In the genomic region with DNA sequence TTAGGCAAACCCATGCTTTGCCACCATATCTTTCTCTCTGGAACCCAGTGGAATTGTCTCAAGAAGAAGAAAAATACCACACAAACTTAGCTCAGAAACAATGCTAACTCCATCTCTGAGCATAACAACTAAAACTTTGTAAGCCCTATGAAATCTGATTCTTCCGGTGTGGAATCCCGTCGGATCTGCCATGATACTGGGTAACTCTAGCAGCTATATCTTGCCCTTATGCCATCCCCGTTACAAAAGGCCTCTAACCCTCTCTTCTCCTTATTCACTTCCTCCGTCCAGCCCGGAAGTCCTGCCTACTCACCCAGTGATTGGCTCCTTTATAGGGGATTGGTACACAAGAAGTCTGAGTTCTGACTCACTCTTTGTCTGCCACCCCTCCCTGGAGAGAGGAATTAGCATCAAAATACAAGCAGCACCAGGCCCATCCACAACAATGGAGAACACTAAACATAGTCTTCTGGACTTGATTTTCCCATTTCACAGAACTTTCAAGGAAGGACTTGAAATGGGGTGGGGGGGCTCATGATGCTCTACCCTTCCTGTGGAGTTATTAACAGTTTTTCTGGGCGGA, we compare ENCODE assay signal across 26 mouse cellular contexts. TPM values are rescaled to one million over a fixed set of nuclear protein-coding genes. Genes with fewer than 3 reads are reported as not detected.
DNase-seq lines count a peak whose midpoint lies in the region; ATAC-seq and TF ChIP-seq lines count a peak whose summit lies in the region.
"Had no signal": no experiment of that assay in that cellular context is flagged by ENCODE, and none has a peak within 500 bp of the region (broad histone marks: within the 10 kb centered on the region; RNA-seq: fewer than 3 reads in every experiment).

No protein-coding gene starts in this region.

- 0 out of 2 replicates have a peak, but pooled peaks have one; percentile 14 for ATAC-seq in hindbrain, embryonic 12.5 days (ENCODE audit: low FRiP score)
- no peak for ATAC-seq in hindbrain, embryonic 14.5 days (ENCODE audit: low FRiP score)
- ATAC-seq: intestine, embryonic 15.5 days; liver, embryonic 12.5 days had no signal

- no peak overlapping the region for H3K4me3 ChIP-seq in hindbrain, embryonic 12.5 days
- H3K4me3 ChIP-seq in hindbrain, embryonic 14.5 days (replicated peaks; ENCODE audit: low read length) = no peak overlapping the region
- H3K4me3 ChIP-seq in E14TG2a.4 (replicated peaks; ENCODE audit: low read length) = peak overlapping the region; percentile 76
- H3K4me3 ChIP-seq: embryonic facial prominence, embryonic 13.5 days; gastrocnemius, adult 2 months; heart, embryonic 13.5 days; intestine, embryonic 15.5 days; kidney, embryonic 15.5 days; layer of hippocampus, adult 2 months; liver, embryonic 12.5 days had no signal

- H3K9me3 ChIP-seq in hindbrain, embryonic 12.5 days (replicated peaks) = no peaks in the 10 kb centered on the region
- no peaks in the 10 kb centered on the region for H3K9me3 ChIP-seq in hindbrain, embryonic 14.5 days (ENCODE audit: control insufficient read depth, low read length)
- H3K9me3 ChIP-seq in E14TG2a.4 (ENCODE audit: low read length) = no peaks in the 10 kb centered on the region
- H3K9me3 ChIP-seq: embryonic facial prominence, embryonic 13.5 days; heart, embryonic 13.5 days; intestine, embryonic 15.5 days; kidney, embryonic 15.5 days; liver, embryonic 12.5 days had no signal

- no peak for TF ChIP-seq CTCF in E14TG2a.4 (conservative IDR thresholded peaks at IDR 0.05; ENCODE audit: low read length)

- 35% methylated on average over 7 of the region's 7 CpGs for WGBS in hindbrain, embryonic 12.5 days
- WGBS in hindbrain, embryonic 14.5 days = 36% methylated on average over 7 of the region's 7 CpGs

- H3K27me3 ChIP-seq in hindbrain, embryonic 12.5 days = no peaks in the 10 kb centered on the region
- no peaks in the 10 kb centered on the region for H3K27me3 ChIP-seq in hindbrain, embryonic 14.5 days (ENCODE audit: control insufficient read depth, insufficient read depth, low read length)
- H3K27me3 ChIP-seq in E14TG2a.4 (ENCODE audit: insufficient read depth, low read length) = no peaks in the 10 kb centered on the region
- H3K27me3 ChIP-seq: embryonic facial prominence, embryonic 13.5 days; intestine, embryonic 15.5 days had no signal

- no peak for DNase-seq in hindbrain, embryonic 14.5 days (ENCODE audit: low spot score)
- DNase-seq in 3T3-L1 (ENCODE audit: low read depth, low spot score) (peak; percentile 57), adipocyte (ENCODE audit: low spot score) (peak; percentile 4)
- no peak for DNase-seq in layer of hippocampus, postnatal 14 days (ENCODE audit: low spot score in 2 of 2)
- no peak for DNase-seq in retina, embryonic 14.5 days (ENCODE audit: low spot score)
- DNase-seq: adrenal gland, adult 8-10 months; cerebellum, adult 11 months; cerebellum, postnatal 25 days; gastrocnemius, adult 2 months; heart, postnatal 36 days; lung, embryonic 14.5 days; right cerebral cortex, adult 18-20 months; thymus, postnatal 36 days had no signal

- H3K27ac ChIP-seq in hindbrain, embryonic 12.5 days = no peak overlapping the region
- no peak overlapping the region for H3K27ac ChIP-seq in hindbrain, embryonic 14.5 days
- H3K27ac ChIP-seq: embryonic facial prominence, embryonic 13.5 days; gastrocnemius, adult 2 months; heart, embryonic 13.5 days; intestine, embryonic 15.5 days; kidney, embryonic 15.5 days; layer of hippocampus, adult 2 months; liver, embryonic 12.5 days; macrophage had no signal

- H3K4me1 ChIP-seq in hindbrain, embryonic 12.5 days = no peaks in the 10 kb centered on the region
- no peaks in the 10 kb centered on the region for H3K4me1 ChIP-seq in hindbrain, embryonic 14.5 days (replicated peaks; ENCODE audit: control insufficient read depth, insufficient read depth, low read length)
- peaks cover 54% of the 10 kb centered on the region for H3K4me1 ChIP-seq in E14TG2a.4 (replicated peaks; ENCODE audit: low read depth, low read length)
- H3K4me1 ChIP-seq: embryonic facial prominence, embryonic 13.5 days; heart, embryonic 13.5 days; intestine, embryonic 15.5 days; kidney, embryonic 15.5 days; liver, embryonic 12.5 days had no signal

- H3K36me3 ChIP-seq in hindbrain, embryonic 12.5 days = no peaks in the 10 kb centered on the region
- H3K36me3 ChIP-seq in hindbrain, embryonic 14.5 days (replicated peaks; ENCODE audit: control insufficient read depth, insufficient read depth) = no peaks in the 10 kb centered on the region
- H3K36me3 ChIP-seq in E14TG2a.4 (ENCODE audit: insufficient read depth, low read length) = no peaks in the 10 kb centered on the region
- H3K36me3 ChIP-seq: embryonic facial prominence, embryonic 13.5 days; heart, embryonic 13.5 days; intestine, embryonic 15.5 days; kidney, embryonic 15.5 days; liver, embryonic 12.5 days had no signal

- H3K4me2 ChIP-seq in hindbrain, embryonic 12.5 days (replicated peaks) = no peak overlapping the region; the same call in 1 of the 2 replicates
- no peak overlapping the region for H3K4me2 ChIP-seq in hindbrain, embryonic 14.5 days (replicated peaks)
- H3K4me2 ChIP-seq: embryonic facial prominence, embryonic 13.5 days; heart, embryonic 13.5 days; intestine, embryonic 15.5 days; kidney, embryonic 15.5 days; liver, embryonic 12.5 days; lung, embryonic 14.5 days had no signal

- no peak overlapping the region for H3K9ac ChIP-seq in hindbrain, embryonic 12.5 days
- no peak overlapping the region for H3K9ac ChIP-seq in hindbrain, embryonic 14.5 days
- H3K9ac ChIP-seq: embryonic facial prominence, embryonic 13.5 days; heart, embryonic 13.5 days; intestine, embryonic 15.5 days; kidney, embryonic 15.5 days; liver, embryonic 12.5 days; lung, embryonic 14.5 days had no signal

RNA-seq across cellular contexts. Expression of gene Ccnc, which starts 4.7 kb away (rescaled TPM):
- polyA plus RNA-seq in hindbrain, embryonic 12.5 days (2016; fragmentation: Nextera tagmentation; extraction: Ambion mirVana) = 62.6 and 62.8 TPM in 2 replicates
- polyA plus RNA-seq in hindbrain, embryonic 14.5 days (2014; fragmentation: Nextera tagmentation; extraction: Ambion mirVana) = 71.7 and 73.7 TPM in 2 replicates
- 10 to 100 TPM; 39.6 to 45.4 TPM for total RNA-seq in layer of hippocampus, postnatal 14 days (2021)

RNA-seq across cellular contexts. Expression of gene Prdm13, which starts 37.1 kb away (rescaled TPM):
- 7.8 and 8.9 TPM in 2 replicates for polyA plus RNA-seq in hindbrain, embryonic 12.5 days (2016; fragmentation: Nextera tagmentation; extraction: Ambion mirVana)
- 0.40 and 0.64 TPM in 2 replicates for polyA plus RNA-seq in hindbrain, embryonic 14.5 days (2014; fragmentation: Nextera tagmentation; extraction: Ambion mirVana)
- total RNA-seq in layer of hippocampus, postnatal 14 days (2021) = not detected
- total RNA-seq: adrenal gland, adult 8-10 months; CH12.LX; gastrocnemius, adult 2 months; granulocyte monocyte progenitor cell, adult 5-6 weeks; heart, postnatal 36 days; layer of hippocampus, adult 2 months; left cerebral cortex, adult 18-20 months had no signal
- polyA plus RNA-seq: embryonic facial prominence, embryonic 13.5 days; heart, embryonic 13.5 days; intestine, embryonic 15.5 days; kidney, embryonic 15.5 days; limb, embryonic 11.5 days; liver, embryonic 12.5 days; lung, embryonic 14.5 days; macrophage had no signal

RNA-seq across cellular contexts. Expression of gene Usp45, which starts 44.1 kb away (rescaled TPM):
- polyA plus RNA-seq in hindbrain, embryonic 12.5 days (2016; fragmentation: Nextera tagmentation; extraction: Ambion mirVana) = 11.3 and 11.5 TPM in 2 replicates
- 8.2 and 8.5 TPM in 2 replicates for polyA plus RNA-seq in hindbrain, embryonic 14.5 days (2014; fragmentation: Nextera tagmentation; extraction: Ambion mirVana)
- 10 to 100 TPM; 38.5 to 48.3 TPM for total RNA-seq in layer of hippocampus, postnatal 14 days (2021)

RNA-seq across cellular contexts. Expression of gene Tstd3, which starts 44.2 kb away (rescaled TPM):
- polyA plus RNA-seq in hindbrain, embryonic 12.5 days (2016; fragmentation: Nextera tagmentation; extraction: Ambion mirVana) = 24.9 and 27.3 TPM in 2 replicates
- polyA plus RNA-seq in hindbrain, embryonic 14.5 days (2014; fragmentation: Nextera tagmentation; extraction: Ambion mirVana) = 23.8 and 25.2 TPM in 2 replicates
- total RNA-seq in layer of hippocampus, postnatal 14 days (2021) = 10 to 100 TPM; 20.6 to 23.0 TPM

Comparison
In these comparisons a context has a peak if more than half of its experiments do, and no peak if none do; other contexts are left out.
1. DNase-seq: peak in 3T3-L1 (single experiment) and adipocyte (single experiment); none in hindbrain, embryonic 14.5 days (single experiment), layer of hippocampus, postnatal 14 days (0 of 2) and retina, embryonic 14.5 days (single experiment).